Mouse (Mus musculus): ENCODE data around the gene Plekhh1. TPM values are rescaled to one million over a fixed set of nuclear protein-coding genes. Genes with fewer than 3 reads are reported as not detected.

The Plekhh1 gene
- polyA plus RNA-seq, 1 experiment from 2014 or later: 2.1 TPM

DNA sequence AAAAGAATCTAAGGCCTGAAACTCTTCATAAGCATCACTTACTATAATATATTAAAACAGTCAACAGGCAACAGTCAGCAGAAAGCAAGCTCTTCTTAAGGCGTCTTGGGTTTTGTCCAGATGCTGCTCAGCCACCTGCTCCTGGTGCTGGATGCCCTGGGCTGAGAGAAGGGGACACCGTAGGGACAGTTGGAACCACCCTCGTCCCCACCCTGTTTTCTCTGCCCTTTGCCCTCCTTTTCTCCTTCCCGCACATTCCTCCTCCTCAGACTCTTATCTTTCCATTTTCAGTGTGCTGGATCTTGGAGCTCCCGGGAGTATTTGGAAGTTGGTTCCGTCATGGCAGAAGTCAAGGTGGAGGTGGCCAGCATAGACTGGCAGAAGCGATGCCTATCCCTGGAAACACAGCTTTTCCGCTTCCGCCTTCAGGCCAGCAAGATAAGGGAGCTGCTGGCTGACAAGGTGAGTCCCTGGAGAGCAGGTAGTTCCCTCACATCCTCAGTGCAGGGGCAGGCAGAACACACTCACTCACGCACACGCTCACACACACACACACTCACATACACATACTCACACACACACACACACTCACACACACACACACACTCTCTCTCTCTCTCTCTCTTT is 11.4 kb downstream of the Plekhh1 start:
- Histone ChIP-seq H3K27me3 (no peaks in the 10 kb centered on the region), H3K4me2 (no peak overlapping the region), H3K4me1 (replicated peaks) (no peaks in the 10 kb centered on the region), H3K27ac (no peak overlapping the region), H3K9ac (no peak overlapping the region), H3K9me3 (no peaks in the 10 kb centered on the region), H3K36me3 (peaks cover 27% of the 10 kb centered on the region), H3K4me3 (no peak overlapping the region)
- no peak for ATAC-seq (ENCODE audit: low FRiP score)
- WGBS: 92% methylated on average over 11 of the region's 11 CpGs

DNA sequence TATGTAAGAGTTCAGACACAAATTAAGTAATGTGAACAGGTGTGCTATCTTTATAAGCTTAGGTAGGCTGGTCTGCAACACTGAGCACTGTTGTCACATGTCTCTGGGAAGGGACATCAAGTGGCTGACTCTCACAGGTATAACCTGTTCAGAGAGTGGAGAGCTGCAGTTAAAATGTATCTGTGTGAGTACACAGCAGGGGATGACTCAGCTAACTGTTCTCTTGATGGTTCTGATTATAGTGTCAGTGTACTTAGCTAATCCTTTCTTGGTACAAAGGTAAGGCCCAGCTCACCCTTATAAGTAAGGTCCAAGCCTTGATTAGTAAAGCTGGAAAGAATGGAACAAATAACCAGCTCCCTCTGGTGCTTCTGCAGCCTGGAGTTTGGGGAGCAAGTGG is 12.5 kb downstream of the Plekhh1 start:
- no peak overlapping the region for H3K4me3 ChIP-seq
- no peaks in the 10 kb centered on the region for H3K9me3 ChIP-seq
- H3K27me3 ChIP-seq: no peaks in the 10 kb centered on the region
- H3K36me3 ChIP-seq: peaks cover 29% of the 10 kb centered on the region
- no peaks in the 10 kb centered on the region for H3K4me1 ChIP-seq (replicated peaks)
- no peak overlapping the region for H3K9ac ChIP-seq
- H3K4me2 ChIP-seq: no peak overlapping the region
- ATAC-seq (ENCODE audit: low FRiP score): no peak
- H3K27ac ChIP-seq: no peak overlapping the region

- H3K27ac ChIP-seq: no peak overlapping the region
- H3K4me3 ChIP-seq: no peak overlapping the region
- 87% methylated on average over 8 of the region's 8 CpGs for WGBS
- no peak overlapping the region for H3K9ac ChIP-seq
- ATAC-seq (ENCODE audit: low FRiP score): no peak
- H3K27me3 ChIP-seq: no peaks in the 10 kb centered on the region
- H3K4me1 ChIP-seq (replicated peaks): no peaks in the 10 kb centered on the region
- H3K4me2 ChIP-seq: no peak overlapping the region
- H3K36me3 ChIP-seq: peaks cover 36% of the 10 kb centered on the region
- H3K9me3 ChIP-seq: no peaks in the 10 kb centered on the region
These were observed 15.7 kb downstream of the Plekhh1 start for GRCm38 (mm10) chr12:79044668-79045067.

DNA sequence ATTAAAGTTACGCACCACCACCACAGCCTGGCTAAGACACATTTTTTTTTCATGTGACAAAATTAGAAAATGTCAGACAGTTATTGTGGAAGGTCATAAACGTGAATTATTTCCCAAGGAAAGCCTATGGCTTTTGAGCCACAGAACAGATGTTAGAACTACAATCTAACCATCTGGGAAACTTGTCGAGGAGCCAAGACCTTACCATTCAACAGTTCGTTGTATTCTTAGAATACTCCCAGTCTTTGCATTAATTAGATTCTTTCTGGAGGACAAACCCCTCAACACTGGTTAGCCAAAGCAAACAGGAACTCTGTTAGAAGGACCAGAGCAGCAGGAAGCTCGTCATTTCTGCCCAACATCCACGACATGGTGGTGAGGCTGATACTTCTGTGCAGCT is 17.2 kb downstream of the Plekhh1 start:
- Histone ChIP-seq H3K4me3 (no peak overlapping the region), H3K27ac (no peak overlapping the region), H3K4me1 (replicated peaks) (no peaks in the 10 kb centered on the region), H3K27me3 (no peaks in the 10 kb centered on the region), H3K9me3 (no peaks in the 10 kb centered on the region), H3K36me3 (peaks cover 47% of the 10 kb centered on the region), H3K9ac (no peak overlapping the region), H3K4me2 (no peak overlapping the region)
- no peak for ATAC-seq (ENCODE audit: low FRiP score)
- WGBS: 73% methylated on average over 6 of the region's 6 CpGs

GRCm38 (mm10) chr12:79047203-79047602 is 18.2 kb downstream of the Plekhh1 start:
- 92% methylated on average over 7 of the region's 7 CpGs for WGBS
- Histone ChIP-seq H3K4me1 (replicated peaks) (no peaks in the 10 kb centered on the region), H3K9ac (no peak overlapping the region), H3K4me3 (no peak overlapping the region), H3K27me3 (no peaks in the 10 kb centered on the region), H3K27ac (no peak overlapping the region), H3K4me2 (no peak overlapping the region), H3K36me3 (peaks cover 38% of the 10 kb centered on the region), H3K9me3 (no peaks in the 10 kb centered on the region)
- ATAC-seq (ENCODE audit: low FRiP score): no peak

DNA sequence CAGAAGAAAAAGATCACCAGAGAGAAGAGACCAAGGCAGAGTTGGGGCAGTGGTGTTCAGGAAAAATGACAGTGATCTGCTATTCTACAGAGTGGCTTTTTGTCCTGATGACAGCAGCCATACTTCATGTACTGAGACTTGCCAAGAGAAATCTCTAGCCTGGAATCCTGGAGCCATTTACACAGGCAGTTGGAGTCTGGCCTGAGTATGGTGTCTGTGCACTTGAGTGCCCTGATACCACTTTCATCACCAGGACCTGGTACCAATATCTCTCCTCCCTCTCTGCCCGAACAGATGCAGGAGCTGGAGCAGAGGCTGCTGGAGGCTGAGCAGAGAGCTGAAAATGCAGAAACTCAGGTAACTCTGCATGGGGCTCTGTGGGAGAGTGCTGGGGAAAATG is 19.9 kb downstream of the Plekhh1 start:
- Histone ChIP-seq H3K27me3 (no peaks in the 10 kb centered on the region), H3K27ac (no peak overlapping the region), H3K4me3 (no peak overlapping the region), H3K9ac (no peak overlapping the region), H3K9me3 (no peaks in the 10 kb centered on the region), H3K4me2 (no peak overlapping the region), H3K4me1 (replicated peaks) (no peaks in the 10 kb centered on the region), H3K36me3 (peaks cover 37% of the 10 kb centered on the region)
- 81% methylated on average over 1 of the region's 1 CpGs for WGBS
- no peak for ATAC-seq (ENCODE audit: low FRiP score)

DNA sequence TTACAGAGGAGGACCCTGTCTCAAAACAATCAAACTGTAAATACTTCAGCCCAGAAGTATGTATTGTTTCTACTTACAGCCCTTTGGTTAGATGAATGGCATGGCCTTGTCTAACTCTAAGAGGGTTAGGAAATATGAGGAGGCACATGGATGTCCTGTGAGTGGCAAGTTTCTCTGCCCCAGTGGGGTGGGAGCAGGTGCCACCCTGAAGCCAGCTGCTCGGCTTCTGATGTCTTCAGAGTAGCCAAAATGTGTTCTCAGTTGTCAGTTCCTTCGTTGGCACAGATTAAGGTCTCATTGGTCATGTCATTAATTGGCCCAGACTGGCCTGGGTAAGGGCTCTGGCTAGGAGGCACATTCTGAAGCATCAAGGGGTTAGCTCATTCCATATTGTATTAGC is 20.8 kb downstream of the Plekhh1 start:
- Histone ChIP-seq H3K4me3 (no peak overlapping the region), H3K9ac (no peak overlapping the region), H3K27me3 (no peaks in the 10 kb centered on the region), H3K27ac (no peak overlapping the region), H3K36me3 (peaks cover 38% of the 10 kb centered on the region), H3K4me1 (replicated peaks) (no peaks in the 10 kb centered on the region), H3K9me3 (no peaks in the 10 kb centered on the region), H3K4me2 (no peak overlapping the region)
- no peak for ATAC-seq (ENCODE audit: low FRiP score)
- WGBS: 83% methylated on average over 2 of the region's 2 CpGs

GRCm38 (mm10) chr12:79050545-79051212 is 21.7 kb downstream of the Plekhh1 start:
- ATAC-seq (ENCODE audit: low FRiP score): no peak
- no peaks in the 10 kb centered on the region for H3K9me3 ChIP-seq
- H3K4me1 ChIP-seq (replicated peaks): no peaks in the 10 kb centered on the region
- no peak overlapping the region for H3K9ac ChIP-seq
- H3K4me3 ChIP-seq: no peak overlapping the region
- H3K27me3 ChIP-seq: no peaks in the 10 kb centered on the region
- H3K36me3 ChIP-seq: peaks cover 38% of the 10 kb centered on the region
- no peak overlapping the region for H3K27ac ChIP-seq
- no peak overlapping the region for H3K4me2 ChIP-seq
- WGBS: 89% methylated on average over 3 of the region's 3 CpGs

GRCm38 (mm10) chr12:79052073-79052472 is 23.1 kb downstream of the Plekhh1 start:
- 93% methylated on average over 2 of the region's 2 CpGs for WGBS
- no peak overlapping the region for H3K4me3 ChIP-seq
- ATAC-seq (ENCODE audit: low FRiP score): no peak

GRCm38 (mm10) chr12:79055276-79055675 is 26.3 kb downstream of the Plekhh1 start:
- no peak for ATAC-seq (ENCODE audit: low FRiP score)
- WGBS: 96% methylated on average over 7 of the region's 7 CpGs
- H3K36me3 ChIP-seq: peaks cover 38% of the 10 kb centered on the region
- H3K4me2 ChIP-seq: no peak overlapping the region
- H3K9ac ChIP-seq: no peak overlapping the region
- no peaks in the 10 kb centered on the region for H3K4me1 ChIP-seq (replicated peaks)
- no peaks in the 10 kb centered on the region for H3K9me3 ChIP-seq
- no peak overlapping the region for H3K27ac ChIP-seq
- no peaks in the 10 kb centered on the region for H3K27me3 ChIP-seq
- H3K4me3 ChIP-seq: no peak overlapping the region

More at GRCm38 (mm10) chr12:79052073-79052472, 23.1 kb downstream of the Plekhh1 start:
- H3K4me2 ChIP-seq: no peak overlapping the region
- H3K9me3 ChIP-seq: no peaks in the 10 kb centered on the region
- H3K27me3 ChIP-seq: no peaks in the 10 kb centered on the region
- no peaks in the 10 kb centered on the region for H3K4me1 ChIP-seq (replicated peaks)
- H3K9ac ChIP-seq: no peak overlapping the region
- H3K27ac ChIP-seq: no peak overlapping the region
- peaks cover 44% of the 10 kb centered on the region for H3K36me3 ChIP-seq

- no peak overlapping the region for H3K9ac ChIP-seq
- no peaks in the 10 kb centered on the region for H3K9me3 ChIP-seq
- no peak for ATAC-seq (ENCODE audit: low FRiP score)
- WGBS: 81% methylated on average over 6 of the region's 6 CpGs
- H3K36me3 ChIP-seq: peaks cover 33% of the 10 kb centered on the region
- H3K4me1 ChIP-seq (replicated peaks): no peaks in the 10 kb centered on the region
- no peak overlapping the region for H3K27ac ChIP-seq
- H3K4me3 ChIP-seq: no peak overlapping the region
- no peaks in the 10 kb centered on the region for H3K27me3 ChIP-seq
- no peak overlapping the region for H3K4me2 ChIP-seq
These were observed 30.6 kb downstream of the Plekhh1 start for GRCm38 (mm10) chr12:79059573-79059972.

GRCm38 (mm10) chr12:79060134-79060533 is 31.2 kb downstream of the Plekhh1 start:
- H3K4me3 ChIP-seq: no peak overlapping the region
- WGBS: 90% methylated on average over 9 of the region's 9 CpGs
- H3K27me3 ChIP-seq: no peaks in the 10 kb centered on the region
- H3K27ac ChIP-seq: no peak overlapping the region
- no peaks in the 10 kb centered on the region for H3K9me3 ChIP-seq
- no peak for ATAC-seq (ENCODE audit: low FRiP score)
- no peak overlapping the region for H3K4me2 ChIP-seq
- peaks cover 32% of the 10 kb centered on the region for H3K36me3 ChIP-seq
- no peaks in the 10 kb centered on the region for H3K4me1 ChIP-seq (replicated peaks)
- H3K9ac ChIP-seq: no peak overlapping the region
